Mouse (Mus musculus): ENCODE results near the gene Abca4. TPM values are rescaled to one million over a fixed set of nuclear protein-coding genes. Genes with fewer than 3 reads are reported as not detected.
"Not testable (repeated sequence)": the region's sequence is repeated elsewhere in the genome, so short reads cannot be mapped to it uniquely, and the experiment has no call there.

Gene Abca4
- polyA plus RNA-seq, 1 experiment = 0.30 TPM

- Histone ChIP-seq H3K27me3 (ENCODE audit: control insufficient read depth, insufficient read depth, low read length) (no peaks in the 10 kb centered on the region), H3K27ac (ENCODE audit: insufficient read depth, low read length) (no peak overlapping the region), H3K36me3 (ENCODE audit: control insufficient read depth, insufficient read depth, low read length) (no peaks in the 10 kb centered on the region), H3K4me1 (ENCODE audit: control insufficient read depth, insufficient read depth, insufficient read length) (peaks cover 2% of the 10 kb centered on the region; the same call in 1 of the 2 replicates), H3K4me3 (ENCODE audit: extremely low read depth, insufficient read depth, insufficient read length) (no peak overlapping the region)
- no peak for TF ChIP-seq POLR2A (IDR thresholded peaks at IDR 0.05; ENCODE audit: low read depth, low read length)
- no peak for TF ChIP-seq CTCF (IDR thresholded peaks at IDR 0.05; ENCODE audit: extremely low read depth, insufficient read depth, insufficient read length, insufficient replicate concordance)
- WGBS = 67% methylated on average over 15 of the region's 15 CpGs
- no peak for DNase-seq (ENCODE audit: low read depth in 1 of 2, low spot score in 2 of 2)
These were observed 164.3 kb downstream of the Abca4 start for GRCm38 (mm10) chr3:122208296-122209225.

- H3K4me1 ChIP-seq (ENCODE audit: control insufficient read depth, insufficient read depth, insufficient read length) = peaks cover 2% of the 10 kb centered on the region; the same call in 1 of the 2 replicates
- H3K27ac ChIP-seq (ENCODE audit: insufficient read depth, low read length) = no peak overlapping the region
- H3K36me3 ChIP-seq (ENCODE audit: control insufficient read depth, insufficient read depth, low read length) = no peaks in the 10 kb centered on the region
- TF ChIP-seq POLR2A (IDR thresholded peaks at IDR 0.05; ENCODE audit: low read depth, low read length) = no peak
- H3K27me3 ChIP-seq (ENCODE audit: control insufficient read depth, insufficient read depth, low read length) = no peaks in the 10 kb centered on the region
- WGBS = 80% methylated on average over 11 of the region's 11 CpGs
- DNase-seq (ENCODE audit: low read depth in 1 of 2, low spot score in 2 of 2) = no peak
- H3K4me3 ChIP-seq (ENCODE audit: extremely low read depth, insufficient read depth, insufficient read length) = no peak overlapping the region
These were observed 165.3 kb downstream of the Abca4 start for GRCm38 (mm10) chr3:122209511-122209910.

DNA sequence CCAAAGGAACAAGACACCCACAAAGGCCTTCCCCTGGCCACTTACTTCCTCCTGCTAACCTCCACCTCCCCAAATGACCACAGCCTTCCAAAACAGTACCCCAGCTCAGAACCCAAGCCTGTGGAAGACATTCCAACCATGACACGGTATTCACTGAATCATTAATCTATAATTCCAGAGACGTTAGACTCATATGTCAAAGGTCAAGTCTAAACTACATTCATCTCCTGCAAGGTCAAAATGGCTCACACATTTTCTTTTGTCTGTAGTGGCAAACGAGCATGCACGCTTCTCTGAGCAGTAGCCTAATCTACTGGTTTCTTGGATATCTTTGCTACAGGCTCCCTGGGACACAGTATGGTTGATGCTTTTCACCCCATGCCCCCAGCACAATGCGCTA is 166.2 kb downstream of the Abca4 start:
- Histone ChIP-seq H3K4me3 (ENCODE audit: extremely low read depth, insufficient read depth, insufficient read length) (no peak overlapping the region), H3K27ac (ENCODE audit: insufficient read depth, low read length) (no peak overlapping the region)
- 89% methylated on average over 5 of the region's 5 CpGs for WGBS

GRCm38 (mm10) chr3:122210846-122211245 is 166.6 kb downstream of the Abca4 start:
- Histone ChIP-seq H3K27me3 (ENCODE audit: control insufficient read depth, insufficient read depth, low read length) (no peaks in the 10 kb centered on the region), H3K36me3 (ENCODE audit: control insufficient read depth, insufficient read depth, low read length) (no peaks in the 10 kb centered on the region), H3K27ac (ENCODE audit: insufficient read depth, low read length) (no peak overlapping the region), H3K4me1 (ENCODE audit: control insufficient read depth, insufficient read depth, insufficient read length) (peaks cover 2% of the 10 kb centered on the region; the same call in 1 of the 2 replicates), H3K4me3 (ENCODE audit: extremely low read depth, insufficient read depth, insufficient read length) (no peak overlapping the region)
- TF ChIP-seq CTCF (IDR thresholded peaks at IDR 0.05; ENCODE audit: extremely low read depth, insufficient read depth, insufficient read length, insufficient replicate concordance) (no peak), POLR2A (IDR thresholded peaks at IDR 0.05; ENCODE audit: low read depth, low read length) (no peak)
- 92% methylated on average over 7 of the region's 7 CpGs for WGBS
- DNase-seq (ENCODE audit: low read depth in 1 of 2, low spot score in 2 of 2) = no peak

More for the DNA sequence above, 166.2 kb downstream of the Abca4 start:
- DNase-seq (ENCODE audit: low read depth in 1 of 2, low spot score in 2 of 2) = no peak
- TF ChIP-seq POLR2A (IDR thresholded peaks at IDR 0.05; ENCODE audit: low read depth, low read length) (no peak), CTCF (IDR thresholded peaks at IDR 0.05; ENCODE audit: extremely low read depth, insufficient read depth, insufficient read length, insufficient replicate concordance) (no peak)
- H3K4me1 ChIP-seq (ENCODE audit: control insufficient read depth, insufficient read depth, insufficient read length) = peaks cover 2% of the 10 kb centered on the region; the same call in 1 of the 2 replicates
- H3K27me3 ChIP-seq (ENCODE audit: control insufficient read depth, insufficient read depth, low read length) = no peaks in the 10 kb centered on the region
- H3K36me3 ChIP-seq (ENCODE audit: control insufficient read depth, insufficient read depth, low read length) = no peaks in the 10 kb centered on the region

- DNase-seq (ENCODE audit: low read depth in 1 of 2, low spot score in 2 of 2) = no peak
- no peak for TF ChIP-seq POLR2A (IDR thresholded peaks at IDR 0.05; ENCODE audit: low read depth, low read length)
- no peak for TF ChIP-seq CTCF (IDR thresholded peaks at IDR 0.05; ENCODE audit: extremely low read depth, insufficient read depth, insufficient read length, insufficient replicate concordance)
- Histone ChIP-seq H3K36me3 (ENCODE audit: control insufficient read depth, insufficient read depth, low read length) (no peaks in the 10 kb centered on the region), H3K27ac (ENCODE audit: insufficient read depth, low read length) (no peak overlapping the region), H3K27me3 (ENCODE audit: control insufficient read depth, insufficient read depth, low read length) (no peaks in the 10 kb centered on the region), H3K4me3 (ENCODE audit: extremely low read depth, insufficient read depth, insufficient read length) (no peak overlapping the region), H3K4me1 (ENCODE audit: control insufficient read depth, insufficient read depth, insufficient read length) (peaks cover 2% of the 10 kb centered on the region; the same call in 1 of the 2 replicates)
- 86% methylated on average over 13 of the region's 13 CpGs for WGBS
These were observed 167.3 kb downstream of the Abca4 start for GRCm38 (mm10) chr3:122211446-122212125.

DNA sequence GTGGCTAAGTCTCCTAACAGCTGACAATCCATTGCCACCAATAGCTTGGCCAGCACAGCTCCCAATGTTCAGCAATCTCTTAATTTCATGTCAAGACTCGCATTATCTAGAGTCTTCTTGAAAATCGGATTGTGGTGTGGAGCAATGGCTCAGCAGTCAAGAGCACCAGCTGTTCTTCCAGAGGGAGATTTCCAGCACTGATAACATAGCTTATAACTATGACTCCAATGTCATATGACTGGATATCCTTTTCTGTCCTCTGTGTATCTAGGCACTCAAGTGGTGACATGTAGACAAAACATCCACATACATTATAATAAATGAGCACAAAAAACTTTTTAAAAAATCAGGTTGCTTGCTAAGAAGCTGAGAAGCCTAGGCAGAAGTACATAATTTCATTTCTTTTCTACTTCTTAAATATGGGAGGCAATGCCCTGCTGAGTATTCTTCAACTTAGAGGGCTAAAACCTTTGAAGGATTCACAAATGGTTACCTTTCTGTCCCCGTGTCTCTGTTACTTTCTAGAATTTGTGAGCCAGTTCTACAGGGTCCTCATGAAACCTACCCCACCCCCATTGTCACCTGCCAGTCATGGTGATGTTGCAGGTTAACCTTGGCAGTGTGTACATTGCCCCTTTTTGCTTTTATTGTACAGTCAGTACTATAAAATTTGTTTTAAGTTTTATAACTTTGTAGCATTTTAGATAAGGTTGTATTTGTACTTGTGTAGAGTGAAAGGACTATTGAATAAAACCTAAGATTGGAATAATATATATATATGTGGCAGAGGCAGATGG is 177.2 kb downstream of the Abca4 start:
- H3K4me3 ChIP-seq (ENCODE audit: extremely low read depth, insufficient read depth, insufficient read length) = no peak overlapping the region
- H3K27me3 ChIP-seq (ENCODE audit: control insufficient read depth, insufficient read depth, low read length) = no peaks in the 10 kb centered on the region; the same call in 1 of the 2 replicates
- H3K4me1 ChIP-seq (ENCODE audit: control insufficient read depth, insufficient read depth, insufficient read length) = no peaks in the 10 kb centered on the region
- DNase-seq (ENCODE audit: low read depth in 1 of 2, low spot score in 2 of 2) = no peak
- H3K27ac ChIP-seq (ENCODE audit: insufficient read depth, low read length) = no peak overlapping the region
- 90% methylated on average over 3 of the region's 3 CpGs for WGBS
- no peaks in the 10 kb centered on the region for H3K36me3 ChIP-seq (ENCODE audit: control insufficient read depth, insufficient read depth, low read length)
- TF ChIP-seq CTCF (IDR thresholded peaks at IDR 0.05; ENCODE audit: extremely low read depth, insufficient read depth, insufficient read length, insufficient replicate concordance) (no peak), POLR2A (IDR thresholded peaks at IDR 0.05; ENCODE audit: low read depth, low read length) (no peak)

DNA sequence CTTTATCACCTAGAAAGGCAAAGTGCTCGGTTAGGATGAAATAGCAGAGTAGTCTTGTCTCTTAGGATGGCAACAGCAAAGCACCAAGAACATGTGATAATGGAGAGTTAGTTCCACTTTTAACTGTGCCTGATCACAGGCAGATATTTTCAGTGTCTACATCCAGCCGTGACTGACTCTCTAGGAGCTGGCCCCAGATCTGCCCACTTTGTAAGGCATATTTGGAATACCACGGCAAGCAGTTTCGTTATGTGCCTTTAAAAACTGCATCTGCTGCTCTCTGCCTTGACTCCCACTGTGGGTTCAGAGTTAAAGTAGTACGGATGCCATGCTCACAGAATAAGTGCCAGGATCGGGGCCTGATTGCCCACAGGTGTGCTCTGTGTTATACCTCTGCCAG is 182.7 kb downstream of the Abca4 start:
- not testable (repeated sequence) for H3K4me3 ChIP-seq (ENCODE audit: extremely low read depth, insufficient read depth, insufficient read length); H3K27ac ChIP-seq (ENCODE audit: insufficient read depth, low read length); H3K4me1 ChIP-seq (ENCODE audit: control insufficient read depth, insufficient read depth, insufficient read length); H3K27me3 ChIP-seq (ENCODE audit: control insufficient read depth, insufficient read depth, low read length); DNase-seq (ENCODE audit: low read depth in 1 of 2, low spot score in 2 of 2); H3K36me3 ChIP-seq (ENCODE audit: control insufficient read depth, insufficient read depth, low read length)
- WGBS = 80% methylated on average over 6 of the region's 6 CpGs

Measured in spleen, adult 2 months (tissue).